Mouse (Mus musculus): ENCODE data around the gene Cym. TPM values are rescaled to one million over a fixed set of nuclear protein-coding genes. Genes with fewer than 3 reads are reported as not detected.

Cym gene
- polyA plus RNA-seq, 1 experiment from 2014 or later: 0.11 TPM

DNA sequence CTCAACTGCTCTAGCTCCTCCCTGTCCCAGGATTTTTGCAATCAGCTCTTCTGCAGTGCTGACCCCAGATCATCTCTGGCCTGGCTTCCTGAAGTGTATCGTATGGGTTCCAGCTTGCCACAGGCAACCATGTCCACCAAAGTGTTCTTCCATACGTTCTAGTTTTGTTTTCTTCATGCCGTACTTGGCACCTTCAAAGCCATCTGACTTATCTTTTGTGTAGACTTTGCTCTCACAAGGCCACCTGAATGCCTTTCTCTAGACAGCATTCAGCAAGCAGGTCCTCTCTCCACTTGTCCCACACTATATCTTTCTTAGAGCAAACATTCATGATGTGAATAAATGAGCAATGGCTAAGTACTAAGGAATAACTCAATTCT is 4.4 kb downstream of the Cym start:
- no peaks in the 10 kb centered on the region for H3K27me3 ChIP-seq (replicated peaks; ENCODE audit: low read depth, poor library complexity, severe bottlenecking)
- no peaks in the 10 kb centered on the region for H3K9me3 ChIP-seq
- DNase-seq (ENCODE audit: low spot score): no peak
- 87% methylated on average over 3 of the region's 3 CpGs for WGBS
- no peak overlapping the region for H3K4me3 ChIP-seq
- H3K36me3 ChIP-seq (replicated peaks): no peaks in the 10 kb centered on the region
- no peaks in the 10 kb centered on the region for H3K4me1 ChIP-seq
- no peak overlapping the region for H3K27ac ChIP-seq (replicated peaks)

DNA sequence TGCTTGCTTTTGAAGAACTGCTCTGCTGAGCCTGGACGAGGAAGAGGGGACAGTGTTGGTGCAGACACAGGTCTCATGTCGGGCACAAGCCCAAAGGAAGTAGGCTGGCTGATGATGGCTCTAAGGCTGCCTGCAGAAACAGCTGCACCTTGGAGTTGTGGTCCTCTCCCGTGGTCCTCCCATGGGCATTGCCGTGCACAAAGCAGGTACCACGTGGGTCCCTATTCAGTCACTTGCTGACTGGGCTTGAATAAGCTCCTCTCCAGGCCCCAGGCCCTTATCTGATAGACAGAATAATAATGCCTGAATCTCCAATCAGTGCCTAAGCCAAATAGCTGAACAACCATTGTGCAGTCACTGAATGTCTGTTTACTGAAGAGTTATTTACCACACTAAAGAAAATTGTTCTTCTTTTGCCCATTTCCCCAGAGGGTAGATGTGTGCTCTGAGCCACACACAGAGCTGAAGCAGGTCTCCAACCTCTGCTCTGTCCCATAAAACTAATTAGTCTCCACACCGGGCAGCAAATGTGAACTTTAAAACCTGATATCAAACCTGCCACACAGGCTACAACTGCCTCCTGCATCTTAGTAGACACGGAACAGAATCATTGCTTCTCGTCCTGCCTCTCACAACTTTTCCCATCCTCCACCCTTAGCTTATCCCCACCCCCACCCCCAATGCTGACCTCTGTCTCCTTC is 5.0 kb downstream of the Cym start:
- WGBS: 74% methylated on average over 8 of the region's 8 CpGs
- no peaks in the 10 kb centered on the region for H3K36me3 ChIP-seq (replicated peaks)

DNA sequence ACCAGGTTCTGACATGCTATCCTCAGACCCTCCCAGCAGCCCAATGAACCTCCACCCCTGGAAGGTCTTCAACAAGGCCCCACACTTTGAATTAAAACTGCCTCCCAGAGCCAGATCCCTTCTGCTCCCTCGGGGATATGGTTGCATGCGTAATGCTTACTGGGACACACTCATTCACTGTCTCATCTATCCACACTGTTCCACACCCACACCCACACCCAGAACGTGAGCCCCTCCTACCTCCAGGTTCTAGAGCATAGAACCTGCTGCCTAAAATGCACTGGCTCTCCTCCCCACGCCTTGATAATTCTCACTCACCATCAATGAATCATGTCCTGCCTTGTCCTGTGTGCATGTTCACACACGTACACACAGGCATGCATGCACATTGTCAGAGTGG is 6.9 kb downstream of the Cym start:
- DNase-seq (ENCODE audit: low spot score): no peak
- H3K4me1 ChIP-seq: no peaks in the 10 kb centered on the region
- WGBS: 83% methylated on average over 5 of the region's 5 CpGs
- H3K27ac ChIP-seq (replicated peaks): no peak overlapping the region
- no peak overlapping the region for H3K4me3 ChIP-seq
- no peaks in the 10 kb centered on the region for H3K27me3 ChIP-seq (replicated peaks; ENCODE audit: low read depth, poor library complexity, severe bottlenecking)
- no peaks in the 10 kb centered on the region for H3K36me3 ChIP-seq (replicated peaks)
- H3K9me3 ChIP-seq: no peaks in the 10 kb centered on the region

More for the DNA sequence above, 5.0 kb downstream of the Cym start:
- Histone ChIP-seq H3K9me3 (no peaks in the 10 kb centered on the region), H3K27ac (replicated peaks) (no peak overlapping the region), H3K4me3 (no peak overlapping the region), H3K27me3 (replicated peaks; ENCODE audit: low read depth, poor library complexity, severe bottlenecking) (no peaks in the 10 kb centered on the region), H3K4me1 (no peaks in the 10 kb centered on the region)
- no peak for DNase-seq (ENCODE audit: low spot score)

DNA sequence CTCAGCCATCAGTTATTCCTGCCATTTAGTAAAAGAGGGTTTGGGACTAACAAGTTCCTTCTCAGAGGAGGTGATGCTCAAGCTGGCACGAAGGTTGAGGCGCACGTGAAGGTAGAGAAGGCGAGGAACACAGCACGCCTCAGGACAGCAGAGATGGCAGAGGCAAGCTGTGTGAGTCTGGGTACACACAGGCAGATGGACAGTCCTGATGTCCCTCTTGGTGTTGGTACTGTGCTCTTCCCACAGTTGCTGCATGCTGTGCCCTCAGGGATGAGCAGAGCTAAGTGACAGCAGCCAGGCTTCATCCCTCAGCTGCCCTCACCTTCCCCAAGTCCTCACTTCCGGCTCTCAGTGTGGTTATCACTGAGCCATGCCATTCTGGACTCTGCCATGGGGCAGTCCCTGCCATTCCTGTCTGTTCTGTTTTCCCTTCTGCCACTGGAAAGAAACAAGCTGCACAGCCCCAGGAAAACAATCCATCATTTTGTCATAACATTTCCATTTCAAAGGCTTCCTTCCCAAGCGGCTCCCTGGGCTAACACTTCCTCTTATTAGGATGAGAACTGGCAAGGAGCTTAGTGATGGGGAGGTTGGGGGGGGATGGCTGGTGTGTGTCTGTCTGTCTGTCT is 13.8 kb downstream of the Cym start:
- Histone ChIP-seq H3K27ac (replicated peaks) (no peak overlapping the region), H3K9me3 (no peaks in the 10 kb centered on the region)
- no peak for DNase-seq (ENCODE audit: low spot score)

DNA sequence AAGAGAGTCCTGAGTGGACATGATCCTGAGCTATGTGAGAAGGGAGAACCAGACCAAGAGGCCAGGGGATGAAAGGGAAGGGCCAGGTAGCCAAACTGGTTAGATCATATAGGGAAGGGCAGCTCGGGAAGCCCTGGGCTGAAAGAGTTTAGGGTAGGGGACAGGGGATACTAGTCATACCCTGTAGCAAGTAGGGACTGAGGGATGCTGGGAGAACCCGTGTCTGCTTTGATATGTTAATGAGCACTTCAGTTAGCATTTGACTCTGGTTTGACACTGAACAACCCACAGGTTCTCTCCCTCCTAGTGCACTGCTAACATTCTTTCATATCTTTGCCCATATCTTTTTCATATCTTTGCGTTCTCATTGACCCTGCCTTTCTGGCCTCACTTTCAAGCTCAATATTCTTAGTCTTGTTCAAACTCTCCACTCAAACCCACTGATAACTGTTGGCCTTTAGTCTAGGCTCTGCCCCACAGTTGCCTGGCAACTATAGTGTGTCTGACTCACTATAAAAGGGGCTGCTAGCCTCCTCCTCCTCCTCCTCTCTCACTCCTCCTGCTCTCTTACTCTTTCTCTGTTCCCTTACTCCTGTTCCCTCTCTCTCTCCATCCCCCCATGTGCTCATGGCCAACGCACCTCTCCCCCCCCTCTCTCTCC is 14.9 kb downstream of the Cym start:
- WGBS: 54% methylated on average over 4 of the region's 4 CpGs
- Histone ChIP-seq H3K4me1 (peaks cover 20% of the 10 kb centered on the region), H3K4me3 (no peak overlapping the region), H3K27me3 (replicated peaks; ENCODE audit: low read depth, poor library complexity, severe bottlenecking) (no peaks in the 10 kb centered on the region), H3K36me3 (replicated peaks) (no peaks in the 10 kb centered on the region), H3K9me3 (no peaks in the 10 kb centered on the region), H3K27ac (replicated peaks) (no peak overlapping the region)
- DNase-seq (ENCODE audit: low spot score): no peak

More for the DNA sequence above, 13.8 kb downstream of the Cym start:
- no peak overlapping the region for H3K4me3 ChIP-seq
- WGBS: 67% methylated on average over 7 of the region's 7 CpGs
- H3K36me3 ChIP-seq (replicated peaks): no peaks in the 10 kb centered on the region
- no peaks in the 10 kb centered on the region for H3K27me3 ChIP-seq (replicated peaks; ENCODE audit: low read depth, poor library complexity, severe bottlenecking)
- peaks cover 17% of the 10 kb centered on the region for H3K4me1 ChIP-seq

DNA sequence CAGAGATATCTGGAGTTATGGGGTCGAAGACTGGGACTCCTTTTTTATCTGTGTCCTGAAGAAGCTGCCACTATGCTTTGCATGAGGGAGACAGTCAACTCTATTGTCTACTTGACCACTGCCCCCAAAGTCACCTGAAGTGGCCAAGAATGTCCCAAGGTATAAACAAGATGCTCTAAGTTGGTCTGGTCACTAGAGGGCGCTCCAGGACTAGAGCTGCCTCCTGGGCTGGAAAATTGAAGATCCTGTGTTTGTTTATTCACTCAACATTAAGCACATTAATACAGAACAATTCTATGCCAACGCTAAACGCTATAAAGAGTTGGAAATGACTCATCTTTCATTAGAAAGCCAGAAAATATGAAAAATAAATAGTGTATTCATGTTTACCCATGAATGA is 15.5 kb downstream of the Cym start:
- Histone ChIP-seq H3K4me3 (no peak overlapping the region), H3K27ac (replicated peaks) (no peak overlapping the region), H3K4me1 (peaks cover 27% of the 10 kb centered on the region), H3K27me3 (replicated peaks; ENCODE audit: low read depth, poor library complexity, severe bottlenecking) (no peaks in the 10 kb centered on the region), H3K36me3 (replicated peaks) (no peaks in the 10 kb centered on the region), H3K9me3 (no peaks in the 10 kb centered on the region)
- peak; percentile 65 for DNase-seq (ENCODE audit: low spot score)
- WGBS: 15% methylated on average over 4 of the region's 4 CpGs

DNA sequence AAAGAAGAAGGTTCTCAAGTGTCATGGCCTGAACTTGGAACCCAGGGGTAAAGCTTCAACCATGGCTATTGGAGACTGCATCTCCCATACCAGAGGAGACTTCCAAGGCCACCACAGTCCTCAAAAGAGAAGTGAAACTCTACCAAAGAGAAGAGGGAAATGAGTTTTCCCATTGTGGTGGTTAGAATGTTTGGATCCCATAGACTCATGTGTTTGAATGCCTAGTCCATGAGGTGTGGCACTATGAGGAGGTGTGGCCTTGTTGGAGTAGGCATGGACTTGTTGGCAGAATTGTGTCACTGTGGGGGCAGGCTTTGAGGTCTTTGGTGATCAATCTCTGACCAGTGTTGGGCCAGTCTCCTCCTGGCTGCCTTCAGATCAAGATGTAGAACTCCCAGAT is 16.4 kb downstream of the Cym start:
- Histone ChIP-seq H3K4me3 (no peak overlapping the region), H3K4me1 (peaks cover 28% of the 10 kb centered on the region), H3K27me3 (replicated peaks; ENCODE audit: low read depth, poor library complexity, severe bottlenecking) (no peaks in the 10 kb centered on the region), H3K36me3 (replicated peaks) (no peaks in the 10 kb centered on the region), H3K27ac (replicated peaks) (no peak overlapping the region), H3K9me3 (no peaks in the 10 kb centered on the region)
- DNase-seq (ENCODE audit: low spot score): no peak

DNA sequence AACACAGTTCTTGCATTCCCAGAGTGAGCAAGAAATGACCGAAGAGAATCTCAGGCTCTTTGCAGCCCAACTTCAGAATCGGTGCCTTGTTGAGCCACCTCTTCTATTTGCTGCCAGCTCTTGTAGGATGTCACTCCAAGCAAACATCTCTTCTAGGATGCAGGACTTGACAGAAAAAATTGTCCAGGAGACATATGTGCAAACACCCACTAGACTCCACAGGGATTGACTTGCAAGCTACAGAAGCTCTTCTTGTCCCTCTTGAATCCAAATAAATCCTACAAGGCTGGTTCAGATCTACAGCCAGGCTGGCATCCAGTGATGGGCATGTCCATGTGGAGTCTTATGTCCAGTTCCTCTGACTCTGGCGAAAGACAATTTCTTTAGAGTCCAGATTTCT is 17.1 kb downstream of the Cym start:
- Histone ChIP-seq H3K4me1 (peaks cover 28% of the 10 kb centered on the region), H3K27me3 (replicated peaks; ENCODE audit: low read depth, poor library complexity, severe bottlenecking) (no peaks in the 10 kb centered on the region), H3K36me3 (replicated peaks) (no peaks in the 10 kb centered on the region), H3K27ac (replicated peaks) (no peak overlapping the region), H3K9me3 (no peaks in the 10 kb centered on the region), H3K4me3 (no peak overlapping the region)
- DNase-seq (ENCODE audit: low spot score): no peak
- 84% methylated on average over 3 of the region's 3 CpGs for WGBS

DNA sequence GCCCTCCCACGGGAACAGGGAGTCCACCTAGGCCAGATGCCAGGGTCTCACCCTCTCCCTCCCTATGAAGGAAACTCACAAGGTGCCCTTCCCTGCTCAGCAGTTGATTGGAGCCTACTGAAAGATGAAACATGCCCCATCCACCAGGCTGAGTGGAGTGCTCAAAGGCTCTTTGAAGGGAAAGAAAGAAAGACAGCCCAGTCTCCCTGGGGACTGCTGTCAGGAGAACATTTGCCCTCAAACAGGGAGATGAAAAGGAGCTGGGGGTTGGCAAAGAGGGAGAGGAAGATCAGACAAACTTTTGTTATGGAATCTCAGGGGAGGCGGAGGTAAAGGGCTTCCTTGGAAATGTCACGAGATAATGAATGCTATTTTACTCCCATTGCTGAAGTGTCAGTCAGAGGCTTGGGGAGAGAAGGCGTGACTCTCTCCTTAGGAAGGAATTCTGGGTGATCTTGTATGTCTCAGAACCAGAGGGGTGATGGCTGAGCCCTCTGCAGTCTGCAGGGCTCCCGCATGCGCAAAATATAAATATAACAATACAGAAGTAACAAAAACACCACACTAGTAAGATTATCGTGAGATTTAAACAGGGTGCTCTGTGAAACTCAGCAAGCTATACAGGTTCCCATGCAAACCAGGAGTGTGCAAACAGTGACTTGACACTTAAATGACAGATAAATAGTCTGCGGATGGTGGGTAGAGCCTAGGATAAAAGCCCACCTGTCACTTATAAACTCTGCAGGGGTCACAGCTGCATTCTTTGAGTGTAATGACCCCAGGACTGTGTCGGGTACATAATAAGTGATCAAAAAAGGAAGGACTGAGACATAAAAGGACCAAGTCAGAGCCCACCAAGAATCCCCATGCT is 20.0 kb downstream of the Cym start:
- no peak for DNase-seq (ENCODE audit: low spot score)
- WGBS: 46% methylated on average over 9 of the region's 9 CpGs

DNA sequence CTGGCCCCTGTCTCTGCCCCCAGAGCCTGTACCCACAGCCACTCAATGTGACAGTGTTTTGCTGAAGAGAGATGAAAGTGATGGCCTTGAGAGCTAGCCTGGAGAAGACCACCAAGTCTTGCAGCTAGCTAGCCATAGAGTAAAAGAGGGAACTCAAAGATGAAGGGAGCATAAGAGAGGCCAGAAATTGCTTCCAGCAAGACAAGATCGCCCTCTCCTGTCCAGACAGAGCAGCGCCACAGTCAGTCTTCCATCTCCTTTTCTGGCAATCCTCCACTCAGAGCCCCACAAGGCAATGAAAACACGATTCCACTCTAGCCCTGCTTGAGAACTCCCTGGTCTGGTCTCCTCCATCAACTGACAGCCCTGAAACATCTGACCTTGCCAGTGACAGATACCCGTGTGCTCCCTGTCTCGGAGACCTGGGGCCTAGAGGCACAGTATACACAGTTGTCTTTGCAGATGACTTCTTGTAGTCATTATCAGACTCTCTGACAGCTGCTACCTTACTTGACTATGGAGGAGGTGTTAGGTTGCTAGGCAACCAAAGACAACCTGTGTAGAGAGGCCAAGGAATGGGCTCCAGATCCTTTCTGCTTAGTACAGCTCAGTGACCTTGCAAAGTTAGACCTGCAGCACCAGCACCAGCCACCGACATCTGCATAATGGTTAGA is 33.2 kb downstream of the Cym start:
- DNase-seq (ENCODE audit: low spot score): peak; percentile 26
- Histone ChIP-seq H3K4me1 (no peaks in the 10 kb centered on the region), H3K27me3 (replicated peaks; ENCODE audit: low read depth, poor library complexity, severe bottlenecking) (no peaks in the 10 kb centered on the region), H3K9me3 (no peaks in the 10 kb centered on the region), H3K4me3 (no peak overlapping the region), H3K36me3 (replicated peaks) (no peaks in the 10 kb centered on the region), H3K27ac (replicated peaks) (no peak overlapping the region)
- WGBS: 42% methylated on average over 6 of the region's 6 CpGs

More for the DNA sequence above, 20.0 kb downstream of the Cym start:
- peaks cover 14% of the 10 kb centered on the region for H3K4me1 ChIP-seq
- no peak overlapping the region for H3K4me3 ChIP-seq
- H3K27me3 ChIP-seq (replicated peaks; ENCODE audit: low read depth, poor library complexity, severe bottlenecking): no peaks in the 10 kb centered on the region
- H3K36me3 ChIP-seq (replicated peaks): no peaks in the 10 kb centered on the region
- H3K27ac ChIP-seq (replicated peaks): no peak overlapping the region
- no peaks in the 10 kb centered on the region for H3K9me3 ChIP-seq

DNA sequence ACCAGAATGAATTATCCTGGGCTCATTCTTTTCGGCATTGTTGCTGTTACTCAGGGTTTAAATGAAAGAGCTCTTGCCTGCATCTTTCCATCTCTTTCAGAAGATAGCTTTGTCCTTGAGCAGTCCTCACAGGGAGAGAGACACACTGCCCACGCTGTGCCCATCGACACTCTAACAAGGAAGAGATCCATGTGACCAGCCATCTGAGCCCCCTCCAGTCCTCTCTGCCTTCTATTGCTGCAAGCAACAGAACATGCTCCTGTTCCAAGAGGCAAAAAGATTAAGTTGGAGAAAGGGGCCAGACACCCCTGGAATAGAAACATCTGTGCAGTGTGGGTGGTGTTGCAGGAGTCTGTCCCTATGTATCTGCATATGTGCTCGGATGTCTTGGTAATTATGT is 34.5 kb downstream of the Cym start:
- Histone ChIP-seq H3K27ac (replicated peaks) (no peak overlapping the region), H3K36me3 (replicated peaks) (no peaks in the 10 kb centered on the region), H3K4me1 (no peaks in the 10 kb centered on the region), H3K4me3 (no peak overlapping the region), H3K9me3 (no peaks in the 10 kb centered on the region), H3K27me3 (replicated peaks; ENCODE audit: low read depth, poor library complexity, severe bottlenecking) (no peaks in the 10 kb centered on the region)
- no peak for DNase-seq (ENCODE audit: low spot score)
- WGBS: 84% methylated on average over 4 of the region's 4 CpGs

DNA sequence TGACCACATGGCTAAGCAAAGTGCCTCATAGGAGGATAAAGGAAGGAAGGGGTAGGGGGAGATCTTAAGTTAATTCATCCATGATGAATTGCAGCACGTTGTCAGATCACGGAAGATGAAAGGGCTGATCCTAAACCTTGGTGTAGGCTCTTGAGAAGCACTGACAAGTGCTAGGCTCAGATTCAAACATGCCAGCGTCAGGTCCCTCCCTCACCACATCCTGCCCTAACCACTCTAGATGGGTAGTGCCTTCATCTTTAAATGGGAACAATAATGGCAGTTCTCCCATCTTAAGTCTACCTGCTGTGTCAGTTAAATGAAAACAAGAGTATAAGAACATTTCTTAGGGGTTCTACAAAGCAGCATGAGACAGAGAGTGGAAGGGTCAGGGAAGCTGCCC is 35.9 kb downstream of the Cym start:
- Histone ChIP-seq H3K9me3 (no peaks in the 10 kb centered on the region), H3K4me1 (no peaks in the 10 kb centered on the region), H3K4me3 (no peak overlapping the region), H3K36me3 (replicated peaks) (no peaks in the 10 kb centered on the region), H3K27me3 (replicated peaks; ENCODE audit: low read depth, poor library complexity, severe bottlenecking) (no peaks in the 10 kb centered on the region), H3K27ac (replicated peaks) (no peak overlapping the region)
- DNase-seq (ENCODE audit: low spot score): no peak
- 81% methylated on average over 3 of the region's 3 CpGs for WGBS
